ENCODE assay signal across 7 mouse cellular contexts in genomic region chr11:31370436-31371230, GRCm38 (mm10). TPM values are rescaled to one million over a fixed set of nuclear protein-coding genes. Genes with fewer than 3 reads are reported as not detected.
DNase-seq lines count a peak whose midpoint lies in the region; ATAC-seq and TF ChIP-seq lines count a peak whose summit lies in the region.

No protein-coding gene starts in this region.

- H3K27me3 ChIP-seq in megakaryocyte, embryonic 14.5 days (replicated peaks), result peaks cover 2% of the 10 kb centered on the region
- peaks cover 20% of the 10 kb centered on the region for H3K27me3 ChIP-seq in hindbrain, embryonic 11.5 days (ENCODE audit: control insufficient read depth, insufficient read depth, low read length)
- H3K27me3 ChIP-seq in liver, embryonic 14.5 days (ENCODE audit: control insufficient read depth, insufficient read depth, low read length), result peaks cover 43% of the 10 kb centered on the region

- TF ChIP-seq EP300 in liver, embryonic 14.5 days (IDR thresholded peaks at IDR 0.05; ENCODE audit: low read depth), result no peak

- H3K4me1 ChIP-seq in megakaryocyte, embryonic 14.5 days, result peaks cover 66% of the 10 kb centered on the region
- H3K4me1 ChIP-seq in hindbrain, embryonic 11.5 days (replicated peaks; ENCODE audit: control insufficient read depth, insufficient read depth, low read length), result peaks cover 8% of the 10 kb centered on the region
- H3K4me1 ChIP-seq in liver, embryonic 14.5 days (replicated peaks; ENCODE audit: control insufficient read depth in 2 of 2, insufficient read depth in 2 of 2, low read length in 1 of 2), result peaks cover 0 to 2% of the 10 kb centered on the region in 2 experiments; a peak in 1 of 4 replicates

- H3K9me3 ChIP-seq in megakaryocyte, embryonic 14.5 days, result no peaks in the 10 kb centered on the region
- H3K9me3 ChIP-seq in hindbrain, embryonic 11.5 days (ENCODE audit: control insufficient read depth, low read length), result no peaks in the 10 kb centered on the region
- H3K9me3 ChIP-seq in liver, embryonic 14.5 days (ENCODE audit: control insufficient read depth, low read length), result no peaks in the 10 kb centered on the region

- H3K4me3 ChIP-seq in megakaryocyte, embryonic 14.5 days (replicated peaks), result peak overlapping the region; percentile 89
- H3K4me3 ChIP-seq in hindbrain, embryonic 11.5 days (ENCODE audit: low read depth, low read length), result peak overlapping the region; percentile 50
- peak overlapping the region in 1 of 2 experiments; percentile 27; a peak in 1 of 4 replicates for H3K4me3 ChIP-seq in liver, embryonic 14.5 days (ENCODE audit: insufficient read depth in 1 of 2, low read depth in 2 of 2, low read length in 2 of 2)

- H3K4me2 ChIP-seq in hindbrain, embryonic 11.5 days (replicated peaks; ENCODE audit: low read depth, low read length), result peak overlapping the region; percentile 98
- H3K4me2 ChIP-seq in liver, embryonic 14.5 days (ENCODE audit: low read depth), result peak overlapping the region; percentile 66; the same call in 1 of the 2 replicates

- H3K36me3 ChIP-seq in megakaryocyte, embryonic 14.5 days (replicated peaks; ENCODE audit: low read length), result peaks cover 20% of the 10 kb centered on the region
- H3K36me3 ChIP-seq in hindbrain, embryonic 11.5 days (ENCODE audit: control insufficient read depth, insufficient read depth, low read length), result no peaks in the 10 kb centered on the region
- no peaks in the 10 kb centered on the region for H3K36me3 ChIP-seq in liver, embryonic 14.5 days (replicated peaks; ENCODE audit: control insufficient read depth, insufficient read depth, low read depth)

- no peak for ATAC-seq in megakaryocyte, adult 5-6 weeks (ENCODE audit: poor library complexity, severe bottlenecking)
- ATAC-seq in hindbrain, embryonic 11.5 days (ENCODE audit: low FRiP score), result peak; percentile 6; the same call in 1 of the 2 replicates
- no peak for ATAC-seq in liver, embryonic 14.5 days (ENCODE audit: insufficient read depth)
- no peak for ATAC-seq in erythroid progenitor cell, adult 5-6 weeks (replicated peaks; ENCODE audit: low FRiP score, poor library complexity, severe bottlenecking)

- WGBS in hindbrain, embryonic 11.5 days, result 2% methylated on average over 17 of the region's 24 CpGs
- 2% methylated on average over 23 of the region's 24 CpGs for WGBS in liver, embryonic 14.5 days (ENCODE audit: insufficient replicate concordance)

- H3K27ac ChIP-seq in hindbrain, embryonic 11.5 days (ENCODE audit: low read depth, low read length), result no peak overlapping the region
- H3K27ac ChIP-seq in liver, embryonic 14.5 days, result no peak overlapping the region

- TF ChIP-seq CTCF in liver, embryonic 14.5 days (IDR thresholded peaks at IDR 0.05; ENCODE audit: low read depth), result no peak

- no peak overlapping the region; the same call in 1 of the 2 replicates for H3K9ac ChIP-seq in hindbrain, embryonic 11.5 days (ENCODE audit: low read depth, low read length)
- no peak overlapping the region for H3K9ac ChIP-seq in liver, embryonic 14.5 days (replicated peaks)

- DNase-seq in hindbrain, embryonic 11.5 days (ENCODE audit: low spot score), result peak; percentile 29
- DNase-seq in liver, embryonic 14.5 days (ENCODE audit: low read depth in 3 of 3, low spot score in 3 of 3), result no peak
- no peak for DNase-seq in gastrocnemius, postnatal 4 days (ENCODE audit: low spot score in 2 of 2)
- DNase-seq in frontal cortex, postnatal 25 days (ENCODE audit: low spot score in 2 of 2), result no peak

RNA-seq across cellular contexts. Expression of gene Stc2, which starts 0.8 kb away (rescaled TPM):
- polyA plus RNA-seq in megakaryocyte, embryonic 14.5 days (2012; ENCODE audit: insufficient read depth, low replicate concordance), result 10.8 and 15.5 TPM in 2 replicates
- total RNA-seq in megakaryocyte, adult 5-6 weeks (2015), result not detected in 2 replicates
- total RNA-seq in megakaryocyte, adult 5-6 weeks (2017), result 0.04 and 0.07 TPM in 2 replicates
- polyA plus RNA-seq in hindbrain, embryonic 11.5 days (2014; fragmentation: Nextera tagmentation; extraction: Ambion mirVana), result 0.64 and 0.96 TPM in 2 replicates
- polyA plus RNA-seq in liver, embryonic 14.5 days (2012; rRNA removed), result 0.23 and 0.46 TPM in 2 replicates
- 0.18 and 0.21 TPM in 2 replicates for polyA plus RNA-seq in liver, embryonic 14.5 days (2014; fragmentation: Nextera tagmentation; extraction: Ambion mirVana)
- 1 to 10 TPM; 9.3 to 9.5 TPM for total RNA-seq in gastrocnemius, postnatal 4 days (2021)
- not detected in 2 replicates for total RNA-seq in erythroid progenitor cell, adult 5-6 weeks (2015; ENCODE audit: low replicate concordance)
- total RNA-seq in erythroid progenitor cell, adult 5-6 weeks (2017; ENCODE audit: low replicate concordance), result not detected in 2 replicates

Comparison
In these comparisons a context has a peak if more than half of its experiments do, and no peak if none do; other contexts are left out.
1. RNA of gene Stc2, which starts 0.8 kb away (total RNA-seq): 9.3 to 9.5 TPM in gastrocnemius, postnatal 4 days; 0.04 to 0.07 TPM in megakaryocyte, adult 5-6 weeks and not detected in erythroid progenitor cell, adult 5-6 weeks; every median in the first group is over 4 times any median in the second.